Mouse (Mus musculus): ENCODE measurements around the gene Pde11a.

- TF ChIP-seq POLR2A (IDR thresholded peaks at IDR 0.05; ENCODE audit: extremely low read depth, insufficient read depth, low read length) (no peak), CTCF (IDR thresholded peaks at IDR 0.05; ENCODE audit: extremely low read depth, insufficient read depth, low read length) (no peak)
These were observed 40.1 kb upstream of the Pde11a start for GRCm38 (mm10) chr2:76378646-76379045.

All from cortical plate, adult 2 months (tissue).